Mouse (Mus musculus): ENCODE results near the gene Fras1. TPM values are rescaled to one million over a fixed set of nuclear protein-coding genes. Genes with fewer than 3 reads are reported as not detected.

The Fras1 gene
- polyA plus RNA-seq, 1 experiment from 2014 or later: 7.0 TPM

Other genes starting within 250 kb of the Fras1 start
- 13.3 and 14.7 TPM in 2 replicates for gene Cnot6l, start 209.8 kb upstream of the Fras1 start, polyA plus RNA-seq (2015; fragmentation: Nextera tagmentation; extraction: Ambion mirVana)
- gene Mrpl1, start 164.5 kb upstream of the Fras1 start, polyA plus RNA-seq (2015; fragmentation: Nextera tagmentation; extraction: Ambion mirVana): 18.5 and 19.8 TPM in 2 replicates

Data from hindbrain, embryonic 13.5 days (tissue).